Mouse (Mus musculus) cerebellum, adult 2 months (tissue): ENCODE measurements around the gene Cbarp. TPM values are rescaled to one million over a fixed set of nuclear protein-coding genes. Genes with fewer than 3 reads are reported as not detected.
A peak's percentile ranks its signal among the peaks of the same experiment; 100 is the strongest.

Experiments used
- DNase-seq, 2 experiments: peaks; one replicate each; pipeline ENCODE4 v3.0.0; 2021
- H3K27ac ChIP-seq: fragments of 200-500 bp; 2 replicates; pipeline ENCODE4 v1.5.1; 2012; ENCODE audit warnings: low read length, control low read depth, inconsistent platforms; ENCODE audit not compliant: insufficient read depth
- H3K27me3 ChIP-seq: fragments of 200-500 bp; 2 replicates; pipeline ENCODE4 v1.6.1; 2012; ENCODE audit warnings: inconsistent platforms, mild to moderate bottlenecking, low read length, moderate library complexity; ENCODE audit not compliant: control insufficient read depth, insufficient read depth
- H3K4me1 ChIP-seq: fragments of 200-500 bp; 2 replicates; pipeline ENCODE4 v1.6.1; 2011; ENCODE audit warnings: low read length; ENCODE audit not compliant: control insufficient read depth, insufficient read depth
- H3K4me3 ChIP-seq: fragments of 200-500 bp; replicated peaks from 2 replicates; pipeline ENCODE3; 2011; ENCODE audit warnings: mild to moderate bottlenecking, low read depth, low read length, control low read depth; ENCODE audit not compliant: insufficient read depth
- CTCF ChIP-seq: fragments of 200-500 bp; IDR thresholded peaks from 2 replicates; pipeline ENCODE4 v1.5.1; 2011; ENCODE audit warnings: low read depth, mild to moderate bottlenecking, control low read depth, low read length, moderate library complexity, borderline replicate concordance; ENCODE audit not compliant: insufficient read depth
- POLR2A ChIP-seq: fragments of 200-500 bp; IDR thresholded peaks from 2 replicates; pipeline ENCODE4 v1.6.1; 2011; ENCODE audit warnings: low read length, control low read depth, borderline replicate concordance; ENCODE audit not compliant: insufficient read depth
- WGBS: fragments of 180-500 bp; shearing (Covaris S2); methylation state at CpG from one replicate; pipeline ENCODE4 v1.1.7; 2018; 5-methylcytosine and 5-hydroxymethylcytosine counted together
- polyA plus RNA-seq: library from polyadenylated mRNA; depleted of rRNA; stranded (reverse); fragments of >200 nt; gene quantifications from 2 replicates; pipeline ENCODE4 v1.2.3, GENCODE M21; 2012

Gene Cbarp
- polyA plus RNA-seq, 1 experiment = 151 TPM

GRCm38 (mm10) chr10:80150226-80151210 is 9.9 kb upstream of the Cbarp start:
- H3K4me1 ChIP-seq = peaks cover 38% of the 10 kb centered on the region
- peak; percentile 66 to 76 for DNase-seq
- peak overlapping the region; percentile 68 for H3K27ac ChIP-seq
- under 1% methylated on average over 70 of the region's 71 CpGs for WGBS
- H3K4me3 ChIP-seq = peak overlapping the region; percentile 80
- H3K27me3 ChIP-seq = no peaks in the 10 kb centered on the region
- TF ChIP-seq CTCF = no peak
- peak; percentile 23; the same call in 1 of the 2 replicates for TF ChIP-seq POLR2A

GRCm38 (mm10) chr10:80149291-80150225 is 8.9 kb upstream of the Cbarp start:
- Histone ChIP-seq H3K4me1 (peaks cover 45% of the 10 kb centered on the region), H3K4me3 (peak overlapping the region; percentile 80), H3K27me3 (no peaks in the 10 kb centered on the region), H3K27ac (peak overlapping the region; percentile 93)
- WGBS = under 1% methylated on average over 86 of the region's 88 CpGs
- DNase-seq = peak; percentile 96 to 99
- TF ChIP-seq POLR2A = peak; percentile 12; the same call in 1 of the 2 replicates
- no peak for TF ChIP-seq CTCF

- 1% methylated on average over 57 of the region's 57 CpGs for WGBS
- H3K27me3 ChIP-seq = no peaks in the 10 kb centered on the region
- H3K27ac ChIP-seq = peak overlapping the region; percentile 93
- H3K4me1 ChIP-seq = peaks cover 51% of the 10 kb centered on the region
- DNase-seq = peak; percentile 96
- H3K4me3 ChIP-seq = peak overlapping the region; percentile 77
- TF ChIP-seq POLR2A (peak; percentile 38; the same call in 1 of the 2 replicates), CTCF (peak; percentile 62; the same call in 1 of the 2 replicates)
These were observed 8.1 kb upstream of the Cbarp start for GRCm38 (mm10) chr10:80148610-80149290.

- H3K4me3 ChIP-seq = peak within 1 kb of the TSS; percentile 77
- DNase-seq = peak; percentile 73 to 77
- no peaks in the 10 kb centered on the region for H3K27me3 ChIP-seq
- peaks cover 53% of the 10 kb centered on the region for H3K4me1 ChIP-seq
- H3K27ac ChIP-seq = peak within 1 kb of the TSS; percentile 93
- TF ChIP-seq CTCF (0 out of 2 replicates have a peak, but pooled peaks have one; percentile 28), POLR2A (0 out of 2 replicates have a peak, but pooled peaks have one; percentile 14)
- WGBS = 2% methylated on average over 42 of the region's 42 CpGs
These were observed 7.3 kb upstream of the Cbarp start, which contains the start of gene Midn for GRCm38 (mm10) chr10:80147719-80148601. Gene Midn (plus strand): TSS chr10:80148272.

- peak overlapping the region; percentile 68 for H3K27ac ChIP-seq
- peaks cover 47% of the 10 kb centered on the region for H3K4me1 ChIP-seq
- no peaks in the 10 kb centered on the region for H3K27me3 ChIP-seq
- TF ChIP-seq CTCF (no peak), POLR2A (no peak)
- no peak overlapping the region for H3K4me3 ChIP-seq
- WGBS = 63% methylated on average over 5 of the region's 5 CpGs
- no peak for DNase-seq
These were observed 6.6 kb upstream of the Cbarp start for GRCm38 (mm10) chr10:80147146-80147718.

GRCm38 (mm10) chr10:80146568-80147011 is 6.0 kb upstream of the Cbarp start:
- H3K27ac ChIP-seq = no peak overlapping the region

More at GRCm38 (mm10) chr10:80146568-80147011, 6.0 kb upstream of the Cbarp start:
- 72% methylated on average over 4 of the region's 4 CpGs for WGBS
- DNase-seq = no peak
- no peak for TF ChIP-seq POLR2A
- TF ChIP-seq CTCF = no peak
- Histone ChIP-seq H3K27me3 (no peaks in the 10 kb centered on the region), H3K4me3 (no peak overlapping the region), H3K4me1 (peaks cover 40% of the 10 kb centered on the region)
